Mouse (Mus musculus): ENCODE results near the gene Apold1.

Apold1 gene

DNA sequence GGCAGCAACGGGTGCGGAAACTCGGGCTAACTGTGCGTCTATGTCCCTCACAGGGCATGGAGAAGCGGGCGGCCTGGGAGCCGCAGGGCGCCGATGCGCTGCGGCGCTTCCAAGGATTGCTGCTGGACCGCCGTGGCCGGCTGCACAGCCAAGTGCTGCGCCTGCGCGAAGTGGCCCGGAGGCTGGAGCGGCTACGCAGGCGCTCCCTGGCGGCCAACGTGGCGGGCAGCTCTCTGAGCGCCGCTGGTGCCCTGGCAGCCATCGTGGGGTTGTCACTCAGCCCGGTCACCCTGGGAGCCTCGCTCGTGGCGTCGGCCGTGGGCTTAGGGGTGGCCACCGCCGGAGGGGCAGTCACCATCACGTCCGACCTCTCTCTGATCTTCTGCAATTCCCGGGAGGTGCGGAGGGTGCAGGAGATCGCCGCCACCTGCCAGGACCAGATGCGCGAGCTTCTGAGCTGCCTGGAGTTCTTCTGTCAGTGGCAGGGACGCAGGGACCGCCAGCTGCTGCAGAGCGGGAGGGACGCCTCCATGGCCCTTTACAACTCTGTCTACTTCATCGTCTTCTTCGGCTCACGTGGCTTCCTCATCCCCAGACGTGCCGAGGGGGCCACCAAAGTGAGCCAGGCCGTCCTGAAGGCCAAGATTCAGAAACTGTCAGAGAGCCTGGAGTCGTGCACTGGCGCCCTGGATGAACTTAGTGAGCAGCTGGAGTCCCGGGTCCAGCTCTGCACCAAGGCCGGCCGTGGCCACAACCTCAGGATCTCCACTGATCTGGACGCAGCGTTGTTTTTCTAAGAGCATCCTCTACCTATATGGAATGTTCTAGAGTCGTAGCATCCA, 2.2 kb downstream of the Apold1 start:
- peak; percentile 89 to 90 for DNase-seq

DNA sequence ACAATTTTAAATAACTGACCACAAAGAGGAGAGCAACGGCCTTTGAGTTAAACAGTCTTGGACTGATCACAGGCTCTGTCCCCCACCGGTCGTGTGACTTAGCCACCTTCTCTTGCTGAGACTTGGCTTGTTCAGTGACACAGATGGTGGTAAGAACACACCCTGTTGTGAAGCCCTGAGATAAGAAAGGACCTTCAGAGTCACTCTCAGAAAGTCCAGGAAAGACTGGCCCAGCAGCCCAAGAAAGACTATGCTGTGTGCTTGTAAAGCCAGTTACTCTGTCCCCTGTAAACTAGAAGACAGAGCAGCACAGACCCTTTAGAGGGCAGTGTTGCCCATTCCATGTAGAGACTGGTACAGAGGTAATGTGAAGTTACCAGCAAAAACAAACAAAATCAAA, 3.2 kb downstream of the Apold1 start:
- DNase-seq, result peak in 1 of 2 experiments; percentile 17

DNA sequence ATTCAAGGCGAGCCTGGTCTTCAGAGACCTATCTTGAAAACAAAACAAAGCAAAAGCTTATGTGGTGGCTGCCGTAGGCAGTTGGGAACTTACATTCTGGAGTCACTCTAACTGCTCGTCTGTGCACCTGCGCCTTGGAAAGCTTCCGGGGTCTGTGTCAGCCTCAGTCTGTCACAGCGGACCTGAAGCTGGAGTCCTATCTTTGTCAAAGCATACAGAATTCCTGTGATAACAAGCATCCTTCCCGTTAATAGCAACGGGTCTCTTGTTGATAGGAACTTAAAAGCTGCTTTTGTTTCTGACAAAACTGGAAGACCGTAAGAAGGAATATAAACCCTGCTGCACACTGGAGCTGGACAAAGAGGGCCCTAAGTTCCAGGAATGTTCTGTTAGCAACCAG, 6.9 kb downstream of the Apold1 start:
- no peak for DNase-seq

DNA sequence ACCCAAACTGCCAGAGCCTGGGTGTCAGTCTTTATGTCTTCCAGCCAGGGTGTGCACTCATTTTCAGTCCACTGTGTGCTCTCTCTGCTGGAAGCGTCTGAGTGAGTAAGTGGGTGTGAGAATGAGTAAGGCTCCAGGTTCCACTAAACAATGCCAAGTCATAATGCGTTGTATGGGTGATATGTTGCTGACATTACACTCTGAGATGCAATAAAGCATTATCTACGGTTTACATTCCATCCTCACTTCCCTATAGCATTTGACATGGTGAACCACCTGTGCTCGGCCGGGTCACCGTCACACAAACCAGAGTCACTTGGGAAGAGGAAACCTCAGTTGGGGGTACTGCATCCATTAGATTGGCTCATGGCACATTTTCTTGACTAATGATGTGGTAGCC, 9.2 kb downstream of the Apold1 start:
- no peak for DNase-seq

DNA sequence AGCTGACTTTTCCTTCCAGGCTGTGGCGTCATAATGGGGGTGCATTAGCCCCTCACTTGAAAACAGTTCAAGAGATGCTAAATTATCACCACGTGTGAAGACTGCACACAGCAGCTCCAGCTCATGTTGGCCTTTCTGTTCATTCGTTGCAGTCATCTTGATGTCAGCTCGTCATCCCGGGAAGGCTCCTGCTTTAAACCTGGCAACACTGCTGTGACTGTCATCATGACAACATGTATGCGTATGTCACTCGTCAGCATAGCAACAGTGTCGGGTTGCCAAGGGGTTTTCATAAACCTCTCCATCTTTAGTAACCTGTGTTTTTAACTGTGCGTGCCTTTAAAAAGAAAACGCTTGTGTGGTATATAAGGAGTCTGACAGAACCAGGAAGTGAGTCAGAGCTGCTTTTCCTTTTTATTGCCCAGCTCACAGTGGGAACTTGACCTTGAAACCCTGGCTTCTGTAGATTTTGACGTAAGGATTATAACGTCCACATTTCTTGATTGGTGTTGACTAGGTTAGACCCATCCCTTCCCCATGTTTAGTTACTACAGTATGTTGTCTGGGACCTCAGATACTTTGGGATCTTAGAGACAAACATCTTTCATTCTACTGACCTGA, 12.6 kb downstream of the Apold1 start:
- DNase-seq, result no peak

DNA sequence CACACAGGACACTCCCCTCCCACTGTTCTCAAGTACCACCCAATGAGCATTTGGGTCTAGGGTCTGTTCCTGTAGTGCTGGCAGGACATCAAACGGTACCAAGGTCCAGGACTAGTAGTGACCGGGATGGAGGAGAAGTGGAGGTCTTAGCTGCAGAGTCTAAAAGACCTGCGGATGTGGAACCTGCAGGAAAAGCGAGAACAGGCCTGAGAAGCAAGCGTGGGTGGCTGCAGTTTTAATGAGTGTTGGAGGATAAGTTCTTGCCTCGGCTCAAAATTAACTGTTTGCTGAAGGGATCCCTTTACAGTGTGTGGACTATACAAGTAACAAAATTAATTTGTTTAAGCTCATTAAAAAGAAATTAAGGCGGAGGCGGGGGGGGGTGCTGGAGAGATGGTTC, 13.5 kb downstream of the Apold1 start:
- no peak for DNase-seq

DNA sequence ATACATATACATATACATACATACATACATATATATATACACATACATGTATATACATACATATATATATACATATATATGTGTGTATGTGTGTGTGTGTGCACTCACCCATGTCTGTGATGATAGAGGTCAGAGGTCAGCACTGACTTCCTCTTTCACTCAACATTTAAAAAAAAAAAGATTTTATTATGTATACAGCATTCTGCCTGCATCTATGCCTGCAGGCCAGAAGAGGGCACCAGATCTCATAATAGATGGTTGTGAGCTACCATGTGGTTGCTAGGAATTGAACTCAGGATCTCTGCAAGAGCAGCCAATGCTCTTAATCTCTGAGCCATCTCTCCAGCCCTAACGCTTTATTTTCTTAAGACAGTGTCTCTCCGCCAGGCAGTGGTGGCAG, 15.4 kb downstream of the Apold1 start:
- DNase-seq, result no peak

DNA sequence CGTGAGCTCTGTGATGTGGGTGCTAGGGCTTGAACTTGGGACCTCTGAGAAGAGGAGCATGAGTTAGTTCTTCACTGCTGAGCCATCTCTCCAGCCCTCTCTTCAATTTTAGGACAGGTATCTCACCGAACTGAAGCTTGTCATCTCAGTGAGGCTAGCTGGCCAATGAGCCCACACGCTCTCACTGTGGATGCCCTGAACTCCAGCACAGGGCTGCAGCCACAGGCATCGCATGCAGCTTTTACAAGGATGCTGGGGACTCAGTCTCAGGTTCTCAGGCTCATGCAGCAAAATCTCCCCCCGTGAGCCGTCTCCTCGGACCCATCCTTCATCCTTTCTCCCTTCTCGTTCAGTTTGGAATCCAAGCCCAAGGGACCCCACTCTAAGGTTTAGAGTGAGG, 16.6 kb downstream of the Apold1 start:
- DNase-seq, result no peak

DNA sequence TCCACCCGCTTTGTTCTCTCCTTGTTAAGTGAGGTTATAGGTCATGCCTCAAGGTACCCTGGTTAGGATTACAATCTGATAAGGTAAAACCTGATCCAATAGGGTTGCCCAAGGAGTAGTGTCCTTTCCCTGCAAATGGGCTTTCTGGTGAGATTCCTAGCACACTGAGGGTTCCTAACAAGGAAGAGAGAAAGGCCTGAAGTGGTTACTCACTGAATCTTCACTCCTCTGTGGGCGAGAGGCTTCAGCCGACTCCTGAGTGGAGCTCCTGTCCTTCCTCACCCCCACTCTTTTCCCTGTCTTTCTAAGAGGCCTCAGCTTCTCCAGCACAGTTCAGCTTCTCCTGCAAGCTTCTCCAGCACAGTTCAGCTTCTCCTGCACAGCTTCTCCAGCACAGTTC, 17.3 kb downstream of the Apold1 start:
- no peak for DNase-seq

DNA sequence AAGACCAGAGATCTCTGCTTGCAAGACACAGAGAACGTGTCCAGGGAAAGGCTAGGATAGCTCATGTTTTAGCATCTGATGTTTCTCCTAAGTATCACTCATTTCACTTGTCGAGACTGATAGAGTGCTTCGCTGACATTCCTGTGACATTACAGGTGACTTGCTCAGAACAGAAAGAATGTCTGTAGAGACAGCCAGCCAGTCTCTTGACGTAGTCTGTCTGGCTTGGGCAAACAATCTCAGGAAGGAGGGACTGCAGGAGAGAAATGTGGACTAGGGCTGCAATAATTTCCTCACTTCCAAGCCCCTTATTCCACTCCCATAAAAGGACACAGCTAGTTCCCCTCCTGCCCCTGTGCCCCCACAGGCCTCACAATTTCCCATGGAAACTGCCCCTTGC, 18.8 kb downstream of the Apold1 start:
- no peak for DNase-seq

DNA sequence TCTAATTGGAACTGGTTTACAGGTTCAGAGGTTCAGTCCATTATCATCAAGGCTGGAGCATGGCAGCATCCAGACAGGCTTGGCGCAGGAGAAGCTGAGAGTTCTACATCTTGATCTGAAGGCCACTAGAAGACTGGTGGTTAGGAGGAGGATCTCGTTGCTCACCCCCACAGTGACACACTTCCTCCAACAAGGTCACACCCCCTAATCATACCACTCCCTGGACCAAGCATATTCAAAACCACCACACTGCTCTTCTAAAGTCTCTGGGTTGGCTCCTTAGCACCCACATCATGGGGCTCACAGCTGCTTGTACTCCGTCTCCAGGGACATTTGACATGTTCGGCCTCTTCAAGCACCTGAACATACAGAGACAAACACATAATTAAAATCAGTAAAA, 20.5 kb downstream of the Apold1 start:
- DNase-seq, result no peak

DNA sequence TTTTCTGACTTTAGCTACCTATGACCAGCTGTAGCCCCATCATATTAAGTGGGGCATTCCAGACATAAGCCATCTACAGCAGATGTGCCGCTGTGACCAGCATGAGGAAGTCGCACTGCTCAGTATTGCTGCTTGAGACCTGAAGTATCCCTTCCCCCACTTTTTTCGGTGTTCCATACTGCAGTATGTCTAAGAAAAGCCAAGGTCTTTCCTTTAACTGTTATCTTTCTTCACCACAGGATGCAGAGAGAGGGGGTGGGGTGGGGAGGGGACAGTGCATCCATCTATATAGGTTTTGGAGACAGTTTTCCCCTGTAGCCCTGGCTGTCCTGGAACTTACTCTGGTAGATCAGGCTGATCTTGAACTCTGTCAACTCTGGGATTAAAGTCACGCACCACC, 24.9 kb downstream of the Apold1 start:
- no peak for DNase-seq

DNA sequence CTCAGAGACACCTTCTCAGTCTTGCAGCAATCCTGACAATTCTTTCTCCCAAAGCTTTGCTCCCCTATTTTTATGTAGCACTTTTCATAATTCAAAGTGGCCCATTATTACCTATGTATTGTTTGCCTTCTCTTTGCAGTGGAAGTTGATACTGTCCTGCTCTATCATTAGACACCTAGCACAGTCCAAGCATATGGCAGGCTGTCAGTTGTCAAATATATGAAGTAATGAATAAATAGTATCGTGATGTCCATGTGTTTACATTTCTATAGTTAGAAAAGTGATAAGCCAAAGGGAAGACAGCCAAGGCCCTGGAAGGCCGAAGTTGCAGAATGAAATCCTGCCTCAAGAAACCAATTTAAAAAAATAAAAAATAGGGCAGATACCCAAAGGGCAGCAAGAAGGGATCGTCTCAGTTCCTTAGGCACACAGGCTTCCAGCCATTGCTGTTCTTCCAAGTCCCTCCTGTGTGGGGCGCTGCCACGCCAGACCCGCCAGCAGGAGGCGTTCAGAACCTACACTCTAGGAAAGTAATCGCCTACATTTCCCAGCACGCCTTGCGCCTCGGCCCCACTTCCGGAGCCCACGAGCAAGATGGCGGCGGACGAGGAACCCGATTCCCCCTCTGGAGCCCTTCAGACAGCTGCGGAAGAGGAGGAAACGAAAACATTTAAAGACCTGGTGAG, 29.7 kb downstream of the Apold1 start, which contains the start of gene Ddx47:
Ddx47 (plus strand) TSS at position 565 of the 686 bp plus-strand sequence.
- DNase-seq, result peak; percentile 93 to 97

DNA sequence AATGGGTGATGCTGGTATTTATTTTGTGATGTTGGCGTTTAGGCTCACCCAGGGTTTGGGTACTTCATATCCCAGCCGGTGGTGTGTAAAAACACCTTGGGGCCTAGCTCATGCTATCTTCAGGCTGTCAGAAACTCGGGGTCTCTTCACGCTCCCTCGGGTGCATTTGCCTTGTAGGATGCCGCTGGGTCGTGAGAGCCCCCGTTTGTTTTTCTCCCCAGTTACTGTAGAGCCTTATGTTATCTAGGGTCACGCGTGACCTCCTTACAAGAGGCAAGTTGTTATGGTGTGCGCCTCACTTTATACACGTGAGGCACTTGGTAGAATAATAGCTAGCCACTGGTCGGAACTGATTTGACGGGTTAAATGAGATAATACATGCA, 30.2 kb downstream of the Apold1 start:
- DNase-seq, result no peak

DNA sequence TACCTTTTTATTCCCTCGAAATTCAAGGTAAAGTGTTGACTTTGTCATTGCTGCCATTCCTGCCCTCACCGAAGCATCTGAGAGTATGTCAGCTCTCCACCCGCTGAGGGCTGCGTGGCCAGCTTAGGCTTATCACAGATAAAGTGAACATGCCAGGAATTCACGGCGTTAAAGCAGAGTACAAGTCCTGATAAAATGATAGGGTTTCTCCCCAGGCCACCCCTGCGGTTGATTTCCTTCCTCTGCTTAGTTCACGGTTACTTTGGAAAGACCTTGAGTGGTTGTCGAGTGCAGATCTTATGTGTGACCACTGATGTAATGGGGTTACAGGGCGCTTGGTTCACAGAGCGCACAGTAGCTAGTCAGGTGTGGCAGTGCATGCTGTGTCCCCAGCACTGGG, 35.7 kb downstream of the Apold1 start:
- DNase-seq, result no peak

DNA sequence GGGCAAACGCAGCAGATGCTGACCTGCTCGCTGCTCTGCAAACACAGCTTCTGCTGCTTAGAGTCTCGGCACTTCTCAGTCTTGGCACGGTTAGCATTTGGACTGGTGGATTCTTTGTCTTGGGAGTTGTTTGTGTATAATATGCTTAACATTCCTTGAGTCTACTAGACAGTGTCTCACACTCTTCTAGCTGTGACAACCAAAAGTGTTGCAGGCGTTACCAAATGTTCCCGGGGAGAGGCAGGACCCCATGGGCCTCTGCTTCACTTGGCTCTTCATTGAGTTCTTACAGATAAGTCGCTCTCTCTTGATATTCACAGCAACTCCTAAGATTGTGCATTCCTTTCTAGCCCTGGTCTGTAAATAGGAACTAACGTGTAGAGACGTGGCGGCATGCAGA, 38.0 kb downstream of the Apold1 start:
- DNase-seq, result no peak

DNA sequence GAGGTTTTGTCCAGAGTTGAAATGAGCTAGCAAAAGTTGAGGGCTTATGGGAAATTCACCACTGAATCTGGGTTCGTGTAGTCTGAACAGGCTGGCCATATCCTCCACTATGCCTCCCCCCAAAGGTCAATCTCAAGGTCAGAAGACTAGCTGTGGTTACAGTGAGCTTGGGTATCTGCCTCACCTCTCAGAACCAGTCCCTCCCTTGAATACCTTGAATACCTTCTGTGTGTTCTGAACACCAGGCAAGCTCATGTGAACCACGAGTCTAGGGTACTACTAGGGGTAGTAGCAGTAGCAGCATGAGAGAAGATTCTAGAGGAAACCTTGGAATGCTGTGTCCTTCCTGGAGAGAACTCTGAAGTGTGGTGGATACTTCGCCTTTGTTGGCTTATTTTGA, 40.1 kb downstream of the Apold1 start:
- DNase-seq, result no peak

DNA sequence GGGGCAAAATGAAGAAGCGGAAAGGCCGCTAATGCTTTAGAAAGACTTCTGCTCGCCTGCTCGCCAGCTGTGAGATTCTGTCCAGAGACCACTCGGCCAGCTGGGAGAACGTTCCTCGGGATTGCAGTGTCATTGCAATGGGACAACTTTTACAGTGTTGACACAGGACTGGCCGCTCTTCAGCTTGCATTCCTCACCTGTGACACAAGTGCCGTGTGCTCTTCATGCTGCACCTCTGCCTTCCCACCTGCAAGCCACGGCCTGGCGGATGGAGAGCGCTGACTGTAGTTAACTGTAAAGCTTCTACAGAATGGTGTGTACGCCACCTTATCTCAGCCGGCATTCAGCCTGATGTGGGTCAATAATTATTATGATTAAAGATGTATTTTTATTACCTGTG, 41.9 kb downstream of the Apold1 start:
- DNase-seq, result no peak

DNA sequence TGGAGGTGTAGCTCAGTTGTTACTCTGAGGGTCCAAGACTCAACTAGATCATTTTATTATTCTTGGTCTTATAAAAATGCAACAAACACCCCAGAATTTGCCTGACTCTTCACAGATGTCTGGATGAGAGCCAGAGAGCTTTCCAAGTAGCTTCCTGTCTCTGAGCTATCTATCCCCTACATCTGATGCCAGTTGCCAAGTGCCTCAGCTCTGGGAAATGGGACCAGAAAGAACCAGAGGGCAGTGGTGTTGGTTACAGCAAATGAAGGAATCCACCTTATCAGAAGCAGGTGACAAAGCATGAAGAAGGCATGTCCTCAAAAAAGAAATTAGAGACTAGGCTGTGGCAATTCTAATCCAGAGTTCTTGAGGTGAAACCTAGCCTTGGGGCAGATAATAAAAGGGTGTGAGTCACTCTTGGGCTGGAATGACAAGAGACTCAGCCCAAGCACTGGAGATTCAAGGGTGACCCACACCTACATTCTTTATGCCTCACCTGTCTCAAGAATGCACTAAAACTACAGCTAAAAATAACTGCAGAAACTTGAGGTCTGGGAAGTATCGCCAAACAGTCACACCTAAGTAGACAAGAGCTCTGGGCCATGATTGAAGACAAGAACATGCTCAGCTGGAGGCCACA, 43.4 kb downstream of the Apold1 start:
- DNase-seq, result no peak

DNA sequence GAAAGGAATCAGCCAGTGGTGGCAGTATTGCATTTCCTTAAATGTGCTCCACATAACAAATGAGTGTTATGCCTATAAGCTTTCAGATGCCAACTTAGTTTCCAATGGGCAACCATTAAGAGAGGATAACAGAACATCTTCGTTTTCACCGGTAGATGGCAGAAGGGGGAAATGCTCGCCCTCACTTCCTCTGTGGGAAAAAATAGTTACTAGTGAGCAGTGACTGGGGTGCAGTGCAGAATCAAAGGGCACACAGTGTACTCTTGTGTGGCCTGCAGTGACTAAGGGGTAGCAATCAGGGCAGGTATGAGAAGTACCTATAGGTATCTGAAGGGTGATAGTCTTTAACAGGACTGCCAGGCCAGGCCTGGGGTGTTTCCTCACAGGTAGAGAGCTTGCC, 44.7 kb downstream of the Apold1 start:
- DNase-seq, result peak; percentile 35 to 36

DNA sequence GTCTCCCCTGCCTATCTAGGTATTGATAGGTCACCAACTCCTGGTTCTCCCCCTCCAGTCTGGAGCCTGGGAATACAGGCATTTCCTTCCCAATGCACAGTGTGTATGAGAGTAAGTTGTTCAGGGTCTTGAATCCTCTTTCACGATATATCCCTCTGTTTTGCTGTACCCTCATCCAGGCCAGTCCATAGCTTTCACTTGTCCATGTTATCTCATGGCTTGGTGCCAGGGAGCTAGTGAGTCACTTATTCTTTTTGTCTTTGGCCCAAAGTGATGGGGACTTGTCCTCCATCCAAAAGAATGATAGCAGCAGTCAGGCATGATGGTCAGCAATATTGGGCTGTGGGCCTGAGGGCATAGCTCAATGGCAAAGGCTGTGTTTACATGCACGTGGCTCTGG, 45.2 kb downstream of the Apold1 start:
- DNase-seq, result no peak

DNA sequence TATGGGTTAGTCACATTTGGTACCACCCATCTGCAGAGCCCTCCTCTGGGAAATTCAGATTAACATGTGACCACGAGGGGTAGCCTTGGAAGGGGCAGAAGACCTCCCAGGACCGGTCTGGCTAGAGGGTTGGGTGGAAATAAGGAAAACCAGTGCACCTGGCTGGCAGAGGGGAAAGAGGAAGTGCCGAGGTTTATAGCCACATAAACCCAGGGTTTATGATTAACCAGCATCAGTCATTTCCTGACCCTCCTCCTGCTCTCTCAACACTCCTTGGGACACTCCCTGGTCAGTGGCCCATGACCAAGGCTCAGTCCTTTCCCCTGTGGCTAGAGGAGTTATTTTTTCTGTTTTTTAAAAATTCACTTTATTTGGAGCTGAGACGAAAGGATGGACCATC, 47.7 kb downstream of the Apold1 start:
- DNase-seq, result peak; percentile 64 to 74

Data from kidney, adult 8-10 months (tissue).